Mouse (Mus musculus): ENCODE results near the gene Wdr45.

DNA sequence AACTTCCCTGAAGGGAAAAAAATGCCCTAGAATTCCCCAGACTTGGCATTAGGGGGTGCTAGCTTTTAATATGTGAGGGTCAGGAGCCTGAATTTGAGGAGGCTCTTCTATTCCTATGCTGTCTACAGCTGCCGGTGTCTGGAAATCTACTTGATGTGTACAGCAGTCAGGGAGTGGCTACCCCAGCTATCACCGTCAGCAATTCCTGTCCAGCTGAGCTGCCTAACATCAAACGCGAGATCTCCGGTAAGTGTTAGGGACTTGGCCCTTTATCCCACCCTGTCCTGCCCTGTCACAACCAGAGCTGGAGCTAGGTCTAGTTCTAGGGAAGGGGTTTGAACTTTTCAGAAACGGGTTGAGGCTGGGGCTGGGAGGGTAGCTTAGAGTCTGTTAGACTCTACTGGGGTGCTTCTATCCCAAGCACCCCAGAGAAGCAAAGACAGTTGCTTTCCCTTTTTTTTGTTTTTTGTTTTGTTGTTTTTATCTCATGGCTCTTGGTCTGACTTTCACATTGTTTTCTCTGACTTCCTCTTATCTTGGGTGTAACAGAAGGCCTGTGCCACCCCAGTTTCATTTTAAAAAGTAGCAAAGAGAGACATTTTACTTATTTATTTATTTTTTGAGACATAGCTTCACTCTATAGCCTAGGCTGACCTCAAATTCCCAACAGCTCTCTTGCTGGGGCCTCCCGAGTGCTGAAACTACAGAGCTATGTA, 55.3 kb downstream of the Wdr45 start:
- TF ChIP-seq POLR2A (IDR thresholded peaks at IDR 0.05; ENCODE audit: low read depth, low read length), result no peak
- no peak for TF ChIP-seq CTCF (IDR thresholded peaks at IDR 0.05; ENCODE audit: extremely low read depth, insufficient read length, insufficient replicate concordance, low read depth, low read length)

Measured in small intestine, adult 2 months (tissue).